Mouse (Mus musculus) embryonic facial prominence, embryonic 11.5 days (tissue): Measurements from ENCODE around the gene Scube1. TPM values are rescaled to one million over a fixed set of nuclear protein-coding genes. Genes with fewer than 3 reads are reported as not detected.

ENCODE experiments used
- ATAC-seq: fragments of 200-750 bp; cut with Nextera tagmentation; replicated peaks from 2 replicates; pipeline ENCODE4 v1.8.0; 2017; ENCODE audit warnings: low read depth; ENCODE audit not compliant: insufficient number of reproducible peaks, low FRiP score, low TSS enrichment
- DNase-seq: peaks from one replicate; pipeline ENCODE4 v3.0.0-alpha.2; 2015; ENCODE audit warnings: low spot score
- H3K27ac ChIP-seq: fragments of 300-500 bp; sonication (generic); replicated peaks from 2 replicates; pipeline ENCODE4 v1.5.1; 2014; ENCODE audit warnings: mild to moderate bottlenecking, low read depth, low read length, control low read depth
- H3K27me3 ChIP-seq: fragments of 300-500 bp; sonication (generic); 2 replicates; pipeline ENCODE4 v1.6.1; 2014; ENCODE audit warnings: mild to moderate bottlenecking, low read length, moderate library complexity, mixed read lengths; ENCODE audit not compliant: control insufficient read depth, insufficient read depth
- H3K36me3 ChIP-seq: fragments of 300-500 bp; sonication (generic); replicated peaks from 2 replicates; pipeline ENCODE4 v1.6.1; 2014; ENCODE audit warnings: low read depth, mild to moderate bottlenecking, low read length, moderate library complexity, mixed read lengths; ENCODE audit not compliant: control insufficient read depth, insufficient read depth
- H3K4me1 ChIP-seq: fragments of 300-500 bp; sonication (generic); 2 replicates; pipeline ENCODE4 v1.6.1; 2014; ENCODE audit warnings: low read length, mixed read lengths; ENCODE audit not compliant: control insufficient read depth, insufficient read depth
- H3K4me2 ChIP-seq: fragments of 300-500 bp; sonication (generic); 2 replicates; pipeline ENCODE4 v1.6.1; 2014; ENCODE audit warnings: low read depth, mild to moderate bottlenecking, control low read depth, low read length, moderate library complexity
- H3K4me3 ChIP-seq: fragments of 300-500 bp; sonication (generic); 2 replicates; pipeline ENCODE4 v1.5.1; 2014; ENCODE audit warnings: low read depth, low read length, control low read depth
- H3K9ac ChIP-seq: fragments of 300-500 bp; sonication (generic); replicated peaks from 2 replicates; pipeline ENCODE4 v1.6.1; 2014; ENCODE audit warnings: mild to moderate bottlenecking, control low read depth, low read length
- H3K9me3 ChIP-seq: fragments of 300-500 bp; sonication (generic); replicated peaks from 2 replicates; pipeline ENCODE4 v1.6.1; 2016; ENCODE audit warnings: mild to moderate bottlenecking, low read length, inconsistent platforms, mixed read lengths; ENCODE audit not compliant: control insufficient read depth
- WGBS: fragments of 180-500 bp; shearing (Covaris S2); extraction: QIAGEN DNeasy Blood & Tissue Kit; methylation state at CpG from one replicate; pipeline ENCODE4 v1.1.7; 2014; 5-methylcytosine and 5-hydroxymethylcytosine counted together
- polyA plus RNA-seq: library from polyadenylated mRNA; unstranded; fragments of >200 nt; fragmentation: Nextera tagmentation; extraction: Ambion mirVana; gene quantifications from 2 replicates; pipeline ENCODE4 v1.2.1, GENCODE M21; 2014

Scube1 gene
- polyA plus RNA-seq, 1 experiment from 2014 or later: 30.2 TPM

GRCm38 (mm10) chr15:83602372-83603045 lies 122.3 kb downstream of the Scube1 start:
- DNase-seq (no peak), ATAC-seq (no peak; the same call in 1 of the 2 replicates)
- Histone ChIP-seq H3K4me3 (no peak overlapping the region), H3K9ac (no peak overlapping the region), H3K9me3 (no peaks in the 10 kb centered on the region), H3K4me2 (no peak overlapping the region), H3K4me1 (no peaks in the 10 kb centered on the region), H3K27ac (no peak overlapping the region), H3K27me3 (no peaks in the 10 kb centered on the region), H3K36me3 (no peaks in the 10 kb centered on the region; the same call in 1 of the 2 replicates)
- 78% methylated on average over 13 of the region's 13 CpGs for WGBS

GRCm38 (mm10) chr15:83601185-83601584 lies 123.6 kb downstream of the Scube1 start:
- no peaks in the 10 kb centered on the region for H3K4me1 ChIP-seq
- no peak overlapping the region for H3K27ac ChIP-seq
- no peaks in the 10 kb centered on the region for H3K36me3 ChIP-seq
- no peaks in the 10 kb centered on the region for H3K27me3 ChIP-seq
- H3K9ac ChIP-seq: no peak overlapping the region
- H3K4me2 ChIP-seq: no peak overlapping the region
- ATAC-seq: no peak
- H3K9me3 ChIP-seq: no peaks in the 10 kb centered on the region
- H3K4me3 ChIP-seq: no peak overlapping the region
- DNase-seq: no peak
- 58% methylated on average over 4 of the region's 4 CpGs for WGBS

- no peak overlapping the region for H3K27ac ChIP-seq
- H3K27me3 ChIP-seq: no peaks in the 10 kb centered on the region
- DNase-seq (no peak), ATAC-seq (no peak)
- no peak overlapping the region for H3K9ac ChIP-seq
- H3K4me1 ChIP-seq: 0 out of 2 replicates have a peak, but pooled peaks cover 3% of the 10 kb centered on the region
- no peaks in the 10 kb centered on the region for H3K36me3 ChIP-seq
- no peak overlapping the region for H3K4me2 ChIP-seq
- 84% methylated on average over 4 of the region's 4 CpGs for WGBS
- H3K9me3 ChIP-seq: no peaks in the 10 kb centered on the region
- H3K4me3 ChIP-seq: no peak overlapping the region
Measured at GRCm38 (mm10) chr15:83596833-83597232, 128.0 kb downstream of the Scube1 start.

GRCm38 (mm10) chr15:83595364-83595711 lies 129.5 kb downstream of the Scube1 start:
- ATAC-seq (no peak), DNase-seq (no peak)
- 39% methylated on average over 7 of the region's 7 CpGs for WGBS
- H3K9me3 ChIP-seq: no peaks in the 10 kb centered on the region
- H3K4me3 ChIP-seq: peak overlapping the region; percentile 52
- H3K27ac ChIP-seq: no peak overlapping the region
- no peaks in the 10 kb centered on the region for H3K27me3 ChIP-seq
- H3K4me2 ChIP-seq: peak overlapping the region; percentile 39
- H3K9ac ChIP-seq: peak overlapping the region; percentile 27; the same call in 1 of the 2 replicates
- H3K4me1 ChIP-seq: 0 out of 2 replicates have a peak, but pooled peaks cover 3% of the 10 kb centered on the region
- H3K36me3 ChIP-seq: no peaks in the 10 kb centered on the region

- peak; percentile 100 for DNase-seq
- ATAC-seq: peak; percentile 93
- Histone ChIP-seq H3K36me3 (no peaks in the 10 kb centered on the region), H3K4me1 (0 out of 2 replicates have a peak, but pooled peaks cover 3% of the 10 kb centered on the region), H3K9ac (peak within 1 kb of the TSS; percentile 84), H3K27me3 (no peaks in the 10 kb centered on the region), H3K27ac (no peak within 1 kb of the TSS), H3K4me3 (peak within 1 kb of the TSS; percentile 52), H3K4me2 (peak within 1 kb of the TSS; percentile 84), H3K9me3 (no peaks in the 10 kb centered on the region)
- WGBS: under 1% methylated on average over 68 of the region's 68 CpGs
Measured at GRCm38 (mm10) chr15:83594513-83595363, 130.1 kb downstream of the Scube1 start, which contains the start of gene Ttll12. Gene Ttll12, minus strand, starts transcription at chr15:83595157.

- Histone ChIP-seq H3K4me1 (0 out of 2 replicates have a peak, but pooled peaks cover 3% of the 10 kb centered on the region), H3K9me3 (no peaks in the 10 kb centered on the region), H3K4me3 (peak overlapping the region; percentile 52), H3K27me3 (no peaks in the 10 kb centered on the region), H3K27ac (no peak overlapping the region), H3K9ac (peak overlapping the region; percentile 84), H3K4me2 (peak overlapping the region; percentile 84), H3K36me3 (no peaks in the 10 kb centered on the region)
- peak; percentile 60; the same call in 1 of the 2 replicates for ATAC-seq
- DNase-seq: peak; percentile 43
- WGBS: 11% methylated on average over 19 of the region's 19 CpGs
Measured at GRCm38 (mm10) chr15:83593702-83594512, 130.9 kb downstream of the Scube1 start.

GRCm38 (mm10) chr15:83593189-83593585 lies 131.6 kb downstream of the Scube1 start:
- H3K36me3 ChIP-seq: no peaks in the 10 kb centered on the region; the same call in 1 of the 2 replicates
- H3K4me2 ChIP-seq: peak overlapping the region; percentile 84; the same call in 1 of the 2 replicates
- H3K9me3 ChIP-seq: no peaks in the 10 kb centered on the region
- no peak overlapping the region for H3K27ac ChIP-seq
- DNase-seq (no peak), ATAC-seq (no peak)
- H3K9ac ChIP-seq: 0 out of 2 replicates have a peak overlapping the region, but pooled peaks have one; percentile 10
- no peaks in the 10 kb centered on the region for H3K27me3 ChIP-seq
- H3K4me3 ChIP-seq: no peak overlapping the region
- 0 out of 2 replicates have a peak, but pooled peaks cover 3% of the 10 kb centered on the region for H3K4me1 ChIP-seq
